Mouse (Mus musculus) lung, postnatal 0 days (tissue): ENCODE results near the gene Tmem185b. TPM values are rescaled to one million over a fixed set of nuclear protein-coding genes. Genes with fewer than 3 reads are reported as not detected.

Source experiments
- ATAC-seq: fragments of 200-750 bp; cut with Nextera tagmentation; 2 replicates; pipeline ENCODE4 v1.8.0; 2017; ENCODE audit warnings: moderate library complexity
- DNase-seq: peaks from one replicate; pipeline ENCODE4 v3.0.0-alpha.2; 2016; ENCODE audit warnings: low spot score
- H3K27ac ChIP-seq: fragments of 300-500 bp; sonication (generic); 2 replicates; pipeline ENCODE4 v1.5.1; 2014; ENCODE audit warnings: antibody characterized with exemption, mild to moderate bottlenecking, low read length, mixed read lengths
- H3K27me3 ChIP-seq: fragments of 300-500 bp; sonication (generic); replicated peaks from 2 replicates; pipeline ENCODE4 v1.6.1; 2014; ENCODE audit warnings: low read length, mixed read lengths; ENCODE audit not compliant: insufficient read depth
- H3K36me3 ChIP-seq: fragments of 300-500 bp; sonication (generic); 2 replicates; pipeline ENCODE4 v1.6.1; 2014; ENCODE audit warnings: low read length, mixed read lengths; ENCODE audit not compliant: insufficient read depth
- H3K4me1 ChIP-seq: fragments of 300-500 bp; sonication (generic); 2 replicates; pipeline ENCODE4 v1.6.1; 2014; ENCODE audit warnings: antibody characterized with exemption, low read depth, low read length, mixed read lengths; ENCODE audit not compliant: insufficient read depth
- H3K4me2 ChIP-seq: fragments of 300-500 bp; sonication (generic); replicated peaks from 2 replicates; pipeline ENCODE4 v1.6.1; 2014; ENCODE audit warnings: low read depth, mild to moderate bottlenecking, low read length, moderate library complexity, mixed read lengths
- H3K4me3 ChIP-seq: fragments of 300-500 bp; sonication (generic); 2 replicates; pipeline ENCODE4 v1.5.1; 2014; ENCODE audit warnings: low read depth, low read length
- H3K9ac ChIP-seq: fragments of 300-500 bp; sonication (generic); replicated peaks from 2 replicates; pipeline ENCODE4 v1.6.1; 2014; ENCODE audit warnings: low read depth, mild to moderate bottlenecking
- H3K9me3 ChIP-seq: fragments of 300-500 bp; sonication (generic); 2 replicates; pipeline ENCODE4 v1.6.1; 2016; ENCODE audit warnings: low read length, mixed read lengths
- CTCF ChIP-seq: IDR thresholded peaks from 2 replicates; pipeline ENCODE4 v1.5.1; 2016; ENCODE audit warnings: antibody characterized with exemption, mild to moderate bottlenecking
- EP300 ChIP-seq: IDR thresholded peaks from 2 replicates; pipeline ENCODE4 v1.6.1; 2016; ENCODE audit warnings: antibody characterized with exemption, mild to moderate bottlenecking, control low read depth
- WGBS: fragments of 180-500 bp; shearing (Covaris S2); extraction: QIAGEN DNeasy Blood & Tissue Kit; methylation state at CpG from one replicate; pipeline ENCODE4 v1.1.7; 2014; 5-methylcytosine and 5-hydroxymethylcytosine counted together
- polyA plus RNA-seq: library from polyadenylated mRNA; unstranded; fragments of >200 nt; fragmentation: Nextera tagmentation; extraction: Ambion mirVana; gene quantifications from 2 replicates; pipeline ENCODE4 v1.2.1, GENCODE M21; 2015

Gene Tmem185b
- polyA plus RNA-seq, 1 experiment from 2014 or later = 23.1 TPM

DNA sequence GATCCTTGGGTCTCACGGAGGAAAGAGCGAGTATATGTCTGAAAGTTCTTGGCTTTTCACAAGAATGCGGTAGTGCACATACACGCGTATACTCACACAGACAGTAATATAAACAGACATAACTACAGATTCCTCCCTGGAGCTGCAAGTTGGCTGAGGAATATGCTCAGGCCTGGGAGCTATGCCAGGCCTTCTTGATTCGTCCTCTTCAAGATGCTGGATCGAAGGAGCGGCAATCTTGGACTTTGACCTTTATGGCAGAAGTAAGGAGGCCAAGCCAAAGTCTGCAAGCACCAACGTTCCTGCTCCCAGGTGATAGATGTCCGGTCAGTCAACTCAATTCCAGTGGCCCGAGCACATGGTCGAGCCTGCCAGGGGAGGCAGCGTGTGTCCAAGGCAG, 5.0 kb downstream of the Tmem185b start:
- no peaks in the 10 kb centered on the region for H3K36me3 ChIP-seq
- WGBS = 63% methylated on average over 13 of the region's 13 CpGs
- no peaks in the 10 kb centered on the region for H3K27me3 ChIP-seq
- TF ChIP-seq EP300 = no peak
- no peak for TF ChIP-seq CTCF
- no peaks in the 10 kb centered on the region for H3K9me3 ChIP-seq
- H3K4me2 ChIP-seq = no peak overlapping the region
- ATAC-seq = no peak
- DNase-seq = peak; percentile 25
- peaks cover 8% of the 10 kb centered on the region; the same call in 1 of the 2 replicates for H3K4me1 ChIP-seq
- no peak overlapping the region for H3K4me3 ChIP-seq
- H3K27ac ChIP-seq = no peak overlapping the region
- H3K9ac ChIP-seq = no peak overlapping the region

DNA sequence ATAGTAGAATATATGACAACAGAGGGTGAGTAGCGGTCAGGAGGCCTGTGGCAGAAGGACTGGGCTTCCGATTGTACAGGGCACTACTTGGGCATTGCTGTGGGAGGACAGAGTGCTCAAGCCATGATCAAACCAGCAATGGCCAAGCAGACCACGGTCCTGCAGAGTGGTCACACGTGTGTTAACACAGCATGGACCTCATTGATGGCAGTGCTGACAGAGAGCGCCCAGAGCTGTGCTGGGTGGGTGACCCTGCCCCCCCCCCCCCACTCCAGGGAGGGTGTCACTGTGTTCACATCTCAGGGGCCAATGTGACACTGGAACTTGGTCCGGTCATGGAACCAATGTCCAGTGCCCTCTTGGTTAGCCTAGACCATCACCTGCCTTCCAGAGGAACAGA, 6.2 kb downstream of the Tmem185b start:
- H3K4me1 ChIP-seq = no peaks in the 10 kb centered on the region
- no peak for TF ChIP-seq EP300
- TF ChIP-seq CTCF = no peak
- H3K9me3 ChIP-seq = no peaks in the 10 kb centered on the region
- ATAC-seq (no peak), DNase-seq (no peak)
- H3K36me3 ChIP-seq = no peaks in the 10 kb centered on the region
- no peaks in the 10 kb centered on the region for H3K27me3 ChIP-seq
- no peak overlapping the region for H3K9ac ChIP-seq
- H3K27ac ChIP-seq = no peak overlapping the region
- H3K4me3 ChIP-seq = no peak overlapping the region
- no peak overlapping the region for H3K4me2 ChIP-seq
- 98% methylated on average over 6 of the region's 6 CpGs for WGBS

DNA sequence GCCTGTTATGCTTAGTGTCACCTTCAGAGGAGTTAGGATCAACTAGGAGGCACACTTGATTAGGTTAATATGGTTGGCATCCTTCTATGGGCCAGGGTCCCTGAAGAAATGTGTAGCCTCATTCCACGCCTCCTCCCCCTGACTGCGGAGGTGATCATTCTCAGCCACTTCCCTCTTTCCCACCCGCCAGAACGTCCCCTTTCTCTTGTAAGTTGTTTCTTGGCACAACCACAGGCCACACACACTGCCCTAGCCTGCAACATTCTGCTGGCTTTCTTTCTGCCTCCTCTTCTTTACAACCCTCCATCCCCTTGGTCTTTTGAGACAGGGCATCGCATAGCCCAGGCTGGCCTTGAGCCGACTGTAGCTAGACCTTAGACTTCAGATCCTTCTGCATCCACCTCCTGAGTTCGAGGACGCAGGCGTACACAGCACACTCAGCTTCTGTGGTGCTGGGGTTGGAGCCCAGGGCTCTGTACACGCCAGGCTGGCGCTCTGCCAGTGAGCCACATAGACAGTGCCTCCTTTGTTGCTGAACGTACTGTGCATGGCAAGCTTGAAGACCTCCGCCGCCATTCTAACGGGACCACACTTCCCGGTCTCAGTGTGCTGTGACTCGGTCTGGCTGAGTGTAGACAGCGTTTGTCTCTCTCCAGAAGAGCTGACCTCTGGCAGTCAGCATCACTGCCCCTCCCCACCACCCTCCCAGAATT, 7.3 kb downstream of the Tmem185b start:
- no peak overlapping the region for H3K27ac ChIP-seq
- no peak overlapping the region for H3K9ac ChIP-seq
- H3K4me2 ChIP-seq = no peak overlapping the region
- H3K9me3 ChIP-seq = no peaks in the 10 kb centered on the region
- no peak overlapping the region for H3K4me3 ChIP-seq
- H3K4me1 ChIP-seq = no peaks in the 10 kb centered on the region
- no peaks in the 10 kb centered on the region for H3K36me3 ChIP-seq
- ATAC-seq = no peak
- TF ChIP-seq EP300 (no peak), CTCF (no peak)
- WGBS = 65% methylated on average over 18 of the region's 18 CpGs
- no peak for DNase-seq
- no peaks in the 10 kb centered on the region for H3K27me3 ChIP-seq

DNA sequence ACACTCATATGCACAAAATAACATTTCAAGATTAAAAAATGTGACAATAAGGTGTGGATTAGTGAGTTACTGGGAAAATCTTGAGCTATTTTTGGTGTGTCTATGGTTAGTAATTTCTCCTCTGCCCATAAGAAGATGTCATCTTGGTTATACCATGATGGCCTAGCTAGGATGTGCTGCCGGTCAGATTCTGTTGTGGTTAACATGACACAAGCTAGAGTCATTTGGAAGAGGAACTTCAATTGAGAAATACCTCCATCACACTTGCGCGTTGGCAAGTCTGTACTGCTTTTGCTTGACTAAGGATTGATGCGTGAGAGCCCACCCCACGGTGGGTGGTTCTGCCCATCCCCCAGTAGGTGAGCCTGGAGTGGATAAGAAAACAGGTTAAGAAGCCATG, 8.4 kb downstream of the Tmem185b start:
- TF ChIP-seq EP300 (no peak), CTCF (no peak)
- H3K4me2 ChIP-seq = no peak overlapping the region
- no peak overlapping the region for H3K27ac ChIP-seq
- H3K4me3 ChIP-seq = no peak overlapping the region
- H3K9ac ChIP-seq = no peak overlapping the region
- H3K27me3 ChIP-seq = no peaks in the 10 kb centered on the region
- no peaks in the 10 kb centered on the region for H3K36me3 ChIP-seq
- ATAC-seq = no peak
- WGBS = 91% methylated on average over 5 of the region's 5 CpGs
- H3K9me3 ChIP-seq = no peaks in the 10 kb centered on the region
- DNase-seq = peak; percentile 28
- H3K4me1 ChIP-seq = no peaks in the 10 kb centered on the region

DNA sequence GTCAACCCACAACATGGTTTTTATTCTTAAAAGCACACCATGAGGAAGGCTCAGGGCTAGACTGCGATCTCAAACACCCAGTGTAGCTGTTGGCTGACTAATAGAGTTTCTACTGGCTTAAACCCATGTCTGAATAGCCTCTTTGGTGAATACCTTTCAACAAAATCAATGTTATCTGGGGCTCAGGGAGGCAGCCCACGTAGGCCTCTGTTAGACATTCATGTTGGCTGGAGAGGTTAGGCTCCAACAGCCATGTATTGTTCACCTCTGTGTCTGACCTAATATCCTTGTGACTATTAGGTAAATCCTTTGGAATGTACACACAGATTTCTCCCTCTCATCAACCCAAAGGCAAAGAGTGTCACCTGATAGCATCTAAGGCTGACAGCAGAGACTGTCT, 10.2 kb downstream of the Tmem185b start:
- WGBS = 60% methylated on average over 2 of the region's 2 CpGs
- no peak overlapping the region for H3K4me3 ChIP-seq
- no peaks in the 10 kb centered on the region for H3K9me3 ChIP-seq
- H3K27ac ChIP-seq = no peak overlapping the region
- H3K36me3 ChIP-seq = no peaks in the 10 kb centered on the region
- no peak overlapping the region for H3K4me2 ChIP-seq
- TF ChIP-seq CTCF (no peak), EP300 (no peak)
- ATAC-seq (no peak), DNase-seq (no peak)
- H3K9ac ChIP-seq = no peak overlapping the region
- H3K4me1 ChIP-seq = no peaks in the 10 kb centered on the region
- no peaks in the 10 kb centered on the region for H3K27me3 ChIP-seq

DNA sequence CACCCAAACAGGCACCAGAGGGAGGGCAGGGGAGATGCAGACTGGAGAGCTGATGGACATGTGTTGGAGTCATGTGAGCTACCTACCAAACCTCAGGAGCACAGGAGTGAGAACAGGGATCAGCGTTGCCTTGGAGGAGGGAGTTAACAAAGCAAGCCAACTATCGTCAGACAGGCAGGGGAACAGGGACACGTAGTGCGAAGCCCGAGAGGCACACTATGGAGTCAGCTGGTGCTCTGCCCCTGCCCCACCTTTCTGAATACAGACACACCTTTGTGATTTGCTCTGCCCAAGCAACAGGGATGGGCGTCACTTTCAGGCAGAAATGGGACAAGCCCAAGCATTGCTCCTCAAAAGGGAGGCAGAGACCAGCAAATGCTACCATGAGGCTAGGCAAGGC, 11.7 kb downstream of the Tmem185b start:
- no peak overlapping the region for H3K9ac ChIP-seq
- H3K4me3 ChIP-seq = no peak overlapping the region
- H3K36me3 ChIP-seq = no peaks in the 10 kb centered on the region
- no peak for ATAC-seq
- WGBS = 77% methylated on average over 6 of the region's 6 CpGs
- no peak for DNase-seq
- no peaks in the 10 kb centered on the region for H3K9me3 ChIP-seq
- no peaks in the 10 kb centered on the region for H3K27me3 ChIP-seq
- H3K27ac ChIP-seq = no peak overlapping the region
- no peak overlapping the region for H3K4me2 ChIP-seq
- no peaks in the 10 kb centered on the region for H3K4me1 ChIP-seq
- TF ChIP-seq CTCF (no peak), EP300 (no peak)

DNA sequence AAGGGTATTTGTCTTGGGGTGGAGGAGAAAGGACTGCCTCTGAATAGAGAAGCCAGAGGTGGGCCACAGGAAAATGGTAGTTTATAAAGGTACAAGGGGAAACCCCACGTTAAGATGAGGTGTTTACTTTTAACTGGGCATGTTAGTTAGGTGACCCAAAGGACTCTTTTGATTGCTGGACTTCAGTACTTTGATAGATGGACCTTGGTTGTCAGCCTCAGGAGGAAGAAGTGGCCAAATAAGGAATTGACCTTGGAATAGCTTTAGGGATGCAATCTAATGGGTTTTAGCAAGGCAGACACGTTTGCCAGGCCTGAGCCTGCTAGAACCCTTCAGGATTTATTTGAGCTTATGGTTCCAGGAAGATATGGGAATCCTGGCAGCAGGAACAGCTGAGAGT, 13.3 kb downstream of the Tmem185b start:
- no peaks in the 10 kb centered on the region for H3K9me3 ChIP-seq

More for the DNA sequence above, 13.3 kb downstream of the Tmem185b start:
- ATAC-seq (no peak), DNase-seq (no peak)
- H3K27me3 ChIP-seq = no peaks in the 10 kb centered on the region
- WGBS = 46% methylated on average over 2 of the region's 2 CpGs
- no peak for TF ChIP-seq CTCF
- no peak for TF ChIP-seq EP300
- H3K4me2 ChIP-seq = no peak overlapping the region
- H3K4me3 ChIP-seq = no peak overlapping the region
- H3K9ac ChIP-seq = no peak overlapping the region
- H3K27ac ChIP-seq = no peak overlapping the region
- no peaks in the 10 kb centered on the region for H3K36me3 ChIP-seq
- no peaks in the 10 kb centered on the region for H3K4me1 ChIP-seq
